Mouse (Mus musculus) left cerebral cortex, adult 2 months (tissue): ENCODE results near the gene Gnat1. TPM values are rescaled to one million over a fixed set of nuclear protein-coding genes. Genes with fewer than 3 reads are reported as not detected.

Experiments used
- DNase-seq, 2 experiments: peaks; one replicate each; pipeline ENCODE4 v3.0.0; 2021 to 2022; ENCODE audit warnings: low spot score in 2 of 2, mixed read lengths in 1 of 2; ENCODE audit errors: extremely low spot score in 1 of 2
- H3K27ac ChIP-seq: fragments of 200-600 bp; 2 replicates; pipeline ENCODE4 v1.8.1; 2022
- H3K4me3 ChIP-seq: fragments of 200-600 bp; 2 replicates; pipeline ENCODE4 v1.8.1; 2022
- CTCF ChIP-seq: fragments of 200-600 bp; IDR thresholded peaks from 2 replicates; pipeline ENCODE4 v1.8.1; 2022; ENCODE audit warnings: antibody characterized with exemption, mild to moderate bottlenecking, moderate library complexity
- intact Hi-C: fragments of 180-260 bp; cut with DNase I; formaldehyde crosslinking; loops from one replicate; pipeline ENCODE4 v1.15.1; 2025
- total RNA-seq, 2 experiments: library from RNA; stranded (reverse); gene quantifications; 2 replicates each; pipeline ENCODE4 v1.2.3; 2021

Gene Gnat1
- total RNA-seq, 2 experiments from 2014 or later = 0.18 TPM; not detected in 1

- H3K27ac ChIP-seq = peak within 1 kb of the TSS; percentile 67
- DNase-seq = peak; percentile 65 to 70
- intact Hi-C loops = loop anchor here (1.0 to 2.0 kb wide), 2 partner anchors 28 to 33 kb away; no protein-coding TSS in a partner anchor
- peak within 1 kb of the TSS; percentile 64 for H3K4me3 ChIP-seq
- peak; percentile 10 for TF ChIP-seq CTCF
Observed at GRCm38 (mm10) chr9:107709697-107710483, 30.4 kb upstream of the Gnat1 start, which contains the start of gene Sema3f. Sema3f (minus strand) TSS chr9:107710475.

- peak overlapping the region; percentile 64 for H3K4me3 ChIP-seq
- no peak for DNase-seq
- no peak for TF ChIP-seq CTCF
- H3K27ac ChIP-seq = no peak overlapping the region
- intact Hi-C loops = loop anchor here (2.0 kb wide), 1 partner anchor 32 kb away; no protein-coding TSS in a partner anchor
Observed at GRCm38 (mm10) chr9:107709096-107709696, 29.7 kb upstream of the Gnat1 start.

- Histone ChIP-seq H3K27ac (no peak overlapping the region), H3K4me3 (peak overlapping the region; percentile 64)
- intact Hi-C loops = loop anchor here (2.0 kb wide), 1 partner anchor 32 kb away; no protein-coding TSS in a partner anchor
- TF ChIP-seq CTCF = no peak
- DNase-seq = no peak
Observed at GRCm38 (mm10) chr9:107708439-107709095, 29.1 kb upstream of the Gnat1 start.

- peak in 1 of 2 experiments; percentile 26 for DNase-seq
- H3K27ac ChIP-seq = no peak overlapping the region
- H3K4me3 ChIP-seq = peak overlapping the region; percentile 64
- TF ChIP-seq CTCF = no peak
- intact Hi-C loops = loop anchor here (2.0 kb wide), 1 partner anchor 31 kb away; no protein-coding TSS in a partner anchor
Observed at GRCm38 (mm10) chr9:107707701-107708438, 28.4 kb upstream of the Gnat1 start.

- TF ChIP-seq CTCF = no peak
- DNase-seq = no peak
- intact Hi-C loops = no loop called here
- H3K4me3 ChIP-seq = peak overlapping the region; percentile 64; the same call in 1 of the 2 replicates
- no peak overlapping the region for H3K27ac ChIP-seq
Observed at GRCm38 (mm10) chr9:107706781-107707211, 27.3 kb upstream of the Gnat1 start.

GRCm38 (mm10) chr9:107703337-107704122 lies 24.0 kb upstream of the Gnat1 start:
- intact Hi-C loops = no loop called here
- TF ChIP-seq CTCF = no peak
- no peak overlapping the region for H3K4me3 ChIP-seq
- no peak for DNase-seq
- no peak overlapping the region for H3K27ac ChIP-seq

GRCm38 (mm10) chr9:107702606-107703185 lies 23.2 kb upstream of the Gnat1 start:
- intact Hi-C loops = no loop called here
- TF ChIP-seq CTCF = no peak
- Histone ChIP-seq H3K4me3 (no peak overlapping the region), H3K27ac (no peak overlapping the region)
- no peak for DNase-seq

GRCm38 (mm10) chr9:107701594-107701993 lies 22.1 kb upstream of the Gnat1 start:
- Histone ChIP-seq H3K27ac (peak overlapping the region; percentile 73), H3K4me3 (no peak overlapping the region)
- TF ChIP-seq CTCF = no peak
- DNase-seq = peak; percentile 58 to 78
- intact Hi-C loops = no loop called here

GRCm38 (mm10) chr9:107700114-107700571 lies 20.6 kb upstream of the Gnat1 start:
- no peak overlapping the region for H3K4me3 ChIP-seq
- peak; percentile 50 to 60 for DNase-seq
- intact Hi-C loops = no loop called here
- H3K27ac ChIP-seq = peak overlapping the region; percentile 73
- TF ChIP-seq CTCF = no peak

GRCm38 (mm10) chr9:107699376-107699980 lies 20.0 kb upstream of the Gnat1 start:
- Histone ChIP-seq H3K4me3 (no peak overlapping the region), H3K27ac (peak overlapping the region; percentile 73)
- intact Hi-C loops = no loop called here
- no peak for DNase-seq
- no peak for TF ChIP-seq CTCF
